Mouse (Mus musculus) intestine, embryonic 16.5 days (tissue): Measurements from ENCODE around the gene Cyp20a1. TPM values are rescaled to one million over a fixed set of nuclear protein-coding genes. Genes with fewer than 3 reads are reported as not detected.
A peak's percentile ranks its signal among the peaks of the same experiment; 100 is the strongest.

Experiments used
- ATAC-seq: fragments of 200-750 bp; cut with Nextera tagmentation; 2 replicates; pipeline ENCODE4 v1.8.0; 2017; ENCODE audit warnings: moderate TSS enrichment, moderate library complexity
- H3K27ac ChIP-seq: fragments of 300-500 bp; sonication (generic); 2 replicates; pipeline ENCODE4 v1.5.1; 2014; ENCODE audit warnings: mild to moderate bottlenecking, low read length
- H3K27me3 ChIP-seq: fragments of 300-500 bp; sonication (generic); replicated peaks from 2 replicates; pipeline ENCODE4 v1.6.1; 2014; ENCODE audit warnings: low read length, control low read depth, mixed read lengths; ENCODE audit not compliant: control insufficient read depth, insufficient read depth
- H3K36me3 ChIP-seq: fragments of 300-500 bp; sonication (generic); 2 replicates; pipeline ENCODE4 v1.6.1; 2014; ENCODE audit warnings: low read length, control low read depth; ENCODE audit not compliant: control insufficient read depth, insufficient read depth
- H3K4me1 ChIP-seq: fragments of 300-500 bp; sonication (generic); 2 replicates; pipeline ENCODE4 v1.6.1; 2014; ENCODE audit warnings: low read length, control low read depth, mixed read lengths; ENCODE audit not compliant: control insufficient read depth, insufficient read depth
- H3K4me2 ChIP-seq: fragments of 300-500 bp; sonication (generic); 2 replicates; pipeline ENCODE4 v1.6.1; 2014; ENCODE audit warnings: low read depth, low read length, control low read depth
- H3K4me3 ChIP-seq: fragments of 300-500 bp; sonication (generic); 2 replicates; pipeline ENCODE4 v1.5.1; 2014; ENCODE audit warnings: mild to moderate bottlenecking, low read length
- H3K9ac ChIP-seq: fragments of 300-500 bp; sonication (generic); 2 replicates; pipeline ENCODE4 v1.6.1; 2014; ENCODE audit warnings: low read depth, low read length
- H3K9me3 ChIP-seq: fragments of 300-500 bp; sonication (generic); 2 replicates; pipeline ENCODE4 v1.6.1; 2016; ENCODE audit warnings: low read length, control low read depth; ENCODE audit not compliant: control insufficient read depth
- WGBS: fragments of 180-500 bp; shearing (Covaris S2); extraction: QIAGEN DNeasy Blood & Tissue Kit; methylation state at CpG from one replicate; pipeline ENCODE4 v1.1.7; 2014; 5-methylcytosine and 5-hydroxymethylcytosine counted together
- polyA plus RNA-seq: library from polyadenylated mRNA; unstranded; fragments of >200 nt; fragmentation: Nextera tagmentation; extraction: Ambion mirVana; gene quantifications from 2 replicates; pipeline ENCODE4 v1.2.1, GENCODE M21; 2015

The Cyp20a1 gene
- polyA plus RNA-seq, 1 experiment from 2014 or later: 18.6 TPM

DNA sequence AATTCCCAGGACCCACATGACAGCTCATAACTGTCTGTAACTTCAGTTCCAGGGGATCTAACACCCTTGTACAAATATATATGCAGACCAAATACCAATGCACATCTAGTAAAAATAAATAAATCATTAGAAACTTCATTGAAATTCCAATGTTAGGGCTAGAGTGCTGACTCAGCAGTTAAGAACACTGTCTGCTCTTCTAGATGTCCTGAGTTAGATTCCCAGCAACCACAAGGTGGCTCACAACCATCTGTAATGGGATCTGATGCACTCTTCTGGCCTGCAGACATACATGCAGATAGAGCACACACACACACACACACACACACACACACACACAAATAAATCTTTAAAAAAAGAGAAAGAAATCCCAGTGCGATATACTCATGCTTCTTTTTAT is 61.7 kb downstream of the Cyp20a1 start:
- Histone ChIP-seq H3K4me2 (no peak overlapping the region), H3K4me1 (no peaks in the 10 kb centered on the region), H3K9me3 (no peaks in the 10 kb centered on the region), H3K27ac (no peak overlapping the region), H3K4me3 (no peak overlapping the region), H3K36me3 (no peaks in the 10 kb centered on the region), H3K9ac (no peak overlapping the region), H3K27me3 (no peaks in the 10 kb centered on the region)
- 95% methylated on average over 1 of the region's 1 CpGs for WGBS
- no peak for ATAC-seq

DNA sequence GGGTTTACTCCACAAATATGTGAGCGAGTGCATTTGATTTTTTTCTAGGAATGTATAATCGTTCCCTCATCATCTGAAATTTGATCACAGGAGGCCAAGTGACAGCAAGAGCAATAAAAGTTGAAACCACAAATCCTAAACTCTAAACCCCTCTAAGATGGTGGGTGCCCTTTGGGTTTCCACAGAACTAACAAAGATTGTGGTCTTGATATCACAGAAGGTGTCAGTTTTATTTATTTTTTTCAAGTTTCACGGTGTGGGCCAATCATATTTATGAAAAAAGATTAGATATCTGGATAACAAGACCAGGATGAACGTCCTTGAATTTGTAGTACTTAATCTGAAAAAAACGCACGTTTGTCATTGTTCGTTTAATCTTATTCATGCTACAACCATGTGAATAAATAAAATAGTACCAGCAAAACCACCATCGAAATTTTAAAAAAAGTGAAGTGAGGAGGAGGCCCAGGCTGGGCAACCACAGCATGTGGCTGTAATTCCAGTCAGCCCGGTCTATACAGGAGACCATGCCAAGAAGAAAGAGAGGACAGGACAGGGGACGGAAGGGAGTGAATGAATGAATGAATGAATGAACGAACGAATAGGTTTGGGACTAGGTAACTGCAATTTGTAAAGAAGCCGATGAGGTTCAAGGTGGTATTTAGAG is 65.5 kb downstream of the Cyp20a1 start:
- no peaks in the 10 kb centered on the region for H3K9me3 ChIP-seq
- H3K4me1 ChIP-seq: no peaks in the 10 kb centered on the region
- H3K27ac ChIP-seq: peak overlapping the region; percentile 77
- H3K4me2 ChIP-seq: peak overlapping the region; percentile 80
- no peaks in the 10 kb centered on the region for H3K36me3 ChIP-seq
- H3K27me3 ChIP-seq: no peaks in the 10 kb centered on the region
- peak overlapping the region; percentile 93 for H3K4me3 ChIP-seq
- WGBS: 19% methylated on average over 13 of the region's 13 CpGs
- peak overlapping the region; percentile 89 for H3K9ac ChIP-seq
- peak; percentile 45 for ATAC-seq

DNA sequence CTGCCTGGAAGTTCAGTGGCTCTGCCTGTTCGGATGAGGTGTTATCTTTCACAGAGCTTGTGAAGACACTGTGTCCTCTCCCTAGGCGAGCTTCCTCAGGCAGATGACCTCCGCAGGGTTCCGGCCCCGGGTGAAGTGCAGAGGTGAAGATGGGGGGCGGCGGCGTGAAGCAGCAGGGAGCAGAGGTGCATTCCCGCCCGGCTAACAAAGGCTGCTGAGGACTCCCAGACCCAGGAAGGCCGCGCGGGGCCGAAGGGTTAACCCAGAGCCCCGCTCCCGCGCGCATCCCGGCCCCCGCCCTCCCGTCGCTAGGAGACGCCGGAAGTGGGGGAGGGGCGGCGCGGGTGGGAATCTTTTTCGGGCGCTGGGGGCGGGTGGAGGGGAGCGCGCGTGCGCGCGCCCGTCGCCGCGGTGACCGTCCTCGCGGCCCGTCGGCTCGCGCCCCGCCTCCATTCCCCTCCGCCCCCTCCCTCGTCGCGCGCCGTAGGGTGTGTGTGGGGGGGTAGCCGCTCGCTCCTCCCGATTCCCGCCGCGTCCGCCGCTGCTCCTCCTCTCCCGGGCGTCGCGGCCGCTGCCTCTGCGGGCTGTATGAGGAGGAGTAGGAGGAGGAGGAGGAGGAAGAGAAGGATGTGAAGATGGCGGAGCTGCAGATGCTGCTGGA is 66.2 kb downstream of the Cyp20a1 start, which contains the start of gene Abi2:
Abi2 (plus strand) TSS at position 452 of the 661 bp plus-strand sequence.
- no peaks in the 10 kb centered on the region for H3K27me3 ChIP-seq
- peak within 1 kb of the TSS; percentile 93 for H3K4me3 ChIP-seq
- H3K4me1 ChIP-seq: no peaks in the 10 kb centered on the region
- no peaks in the 10 kb centered on the region for H3K36me3 ChIP-seq
- H3K27ac ChIP-seq: peak within 1 kb of the TSS; percentile 91
- H3K9me3 ChIP-seq: no peaks in the 10 kb centered on the region
- WGBS: under 1% methylated on average over 47 of the region's 69 CpGs
- ATAC-seq: peak; percentile 96
- H3K4me2 ChIP-seq: peak within 1 kb of the TSS; percentile 80
- peak within 1 kb of the TSS; percentile 89 for H3K9ac ChIP-seq

DNA sequence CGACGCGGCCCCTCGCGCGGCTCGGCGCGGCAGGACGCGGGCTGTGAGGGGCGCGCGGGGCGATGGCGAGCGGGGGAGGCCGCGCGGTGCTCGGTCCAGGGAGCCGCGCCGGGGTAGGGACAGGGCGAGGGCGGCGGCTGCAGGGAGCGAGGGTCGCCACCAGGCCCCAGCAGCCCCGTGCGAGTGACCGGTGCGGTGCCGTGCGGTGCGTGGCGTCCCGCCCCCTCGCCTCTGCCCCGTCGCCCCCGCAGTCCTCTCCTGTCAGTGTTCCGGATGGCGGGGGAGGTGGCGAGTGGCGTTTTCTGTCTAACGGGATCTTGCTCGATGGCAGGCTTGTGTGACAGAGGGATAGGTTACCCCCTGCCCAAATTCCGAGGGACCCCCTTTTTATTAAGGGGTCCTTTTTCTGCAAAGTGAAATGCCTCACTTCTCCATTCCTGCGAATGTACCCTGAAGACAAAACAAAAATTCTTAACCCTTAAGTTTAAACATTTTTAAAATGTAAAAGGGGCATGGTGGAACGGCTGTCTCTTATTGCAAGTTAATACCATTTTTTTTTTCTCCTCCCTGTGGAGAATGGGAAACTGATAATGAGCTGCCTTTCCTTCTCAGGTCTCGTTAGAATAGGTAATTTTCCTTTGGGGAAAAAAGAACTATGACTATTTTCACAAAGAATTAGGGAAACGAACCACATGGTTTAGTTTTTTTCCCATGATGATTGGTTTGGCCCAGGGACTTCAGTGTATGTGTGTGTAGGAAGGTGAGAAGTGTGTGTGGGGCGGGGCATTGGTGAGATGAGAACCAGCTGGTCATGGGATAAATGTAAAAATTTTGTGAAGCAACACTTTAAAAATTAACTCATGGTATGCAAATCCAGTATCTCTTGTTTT is 67.0 kb downstream of the Cyp20a1 start:
- H3K4me1 ChIP-seq: no peaks in the 10 kb centered on the region
- under 1% methylated on average over 54 of the region's 54 CpGs for WGBS
- ATAC-seq: peak; percentile 73

DNA sequence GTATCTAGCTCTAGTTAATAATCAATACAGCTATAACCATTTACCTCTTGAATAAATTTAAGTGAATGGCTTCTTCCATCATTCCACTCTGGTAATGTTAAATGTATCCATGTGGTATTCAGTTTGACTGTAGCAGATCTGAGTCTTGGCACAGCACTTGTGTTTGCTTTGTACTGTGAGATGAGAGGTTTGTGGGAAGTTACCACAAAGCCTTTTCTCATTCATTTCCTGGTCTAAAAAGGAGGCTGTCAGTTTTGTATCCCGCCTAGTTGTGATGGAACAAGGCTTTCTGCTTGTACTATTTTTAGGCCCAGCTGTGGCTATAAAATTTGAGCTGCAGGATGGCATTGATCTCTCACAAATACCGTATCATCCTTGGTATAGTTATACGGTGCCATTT is 73.6 kb downstream of the Cyp20a1 start:
- H3K4me1 ChIP-seq: no peaks in the 10 kb centered on the region
- no peak overlapping the region for H3K27ac ChIP-seq
- no peaks in the 10 kb centered on the region for H3K27me3 ChIP-seq
- no peak overlapping the region for H3K4me2 ChIP-seq
- no peak for ATAC-seq
- H3K9me3 ChIP-seq: no peaks in the 10 kb centered on the region
- no peaks in the 10 kb centered on the region for H3K36me3 ChIP-seq
- H3K9ac ChIP-seq: no peak overlapping the region
- 70% methylated on average over 3 of the region's 3 CpGs for WGBS
- H3K4me3 ChIP-seq: no peak overlapping the region

More for the DNA sequence above, 67.0 kb downstream of the Cyp20a1 start:
- H3K36me3 ChIP-seq: no peaks in the 10 kb centered on the region
- no peaks in the 10 kb centered on the region for H3K9me3 ChIP-seq
- H3K9ac ChIP-seq: peak overlapping the region; percentile 89
- peak overlapping the region; percentile 93 for H3K4me3 ChIP-seq
- peak overlapping the region; percentile 80 for H3K4me2 ChIP-seq
- peak overlapping the region; percentile 91 for H3K27ac ChIP-seq
- H3K27me3 ChIP-seq: no peaks in the 10 kb centered on the region

DNA sequence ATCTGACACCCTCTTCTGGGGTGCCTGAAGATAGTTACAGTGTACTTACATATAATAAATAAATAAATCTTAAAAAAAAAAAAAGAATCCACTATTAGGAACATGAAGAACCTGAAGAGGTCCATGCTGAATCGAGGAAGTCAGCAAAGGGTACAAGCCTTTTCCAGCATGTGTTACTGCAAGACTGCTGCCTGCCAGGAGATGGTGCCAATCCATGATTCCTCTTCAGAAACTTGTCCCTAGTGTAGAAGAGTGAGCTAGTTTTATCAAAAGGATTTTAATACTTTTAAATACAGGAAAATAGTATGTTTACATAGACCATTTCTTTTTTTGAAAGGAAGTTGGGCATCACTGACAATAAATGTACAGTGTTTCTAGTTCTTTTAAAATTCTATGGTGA is 80.8 kb downstream of the Cyp20a1 start:
- 94% methylated on average over 1 of the region's 1 CpGs for WGBS

DNA sequence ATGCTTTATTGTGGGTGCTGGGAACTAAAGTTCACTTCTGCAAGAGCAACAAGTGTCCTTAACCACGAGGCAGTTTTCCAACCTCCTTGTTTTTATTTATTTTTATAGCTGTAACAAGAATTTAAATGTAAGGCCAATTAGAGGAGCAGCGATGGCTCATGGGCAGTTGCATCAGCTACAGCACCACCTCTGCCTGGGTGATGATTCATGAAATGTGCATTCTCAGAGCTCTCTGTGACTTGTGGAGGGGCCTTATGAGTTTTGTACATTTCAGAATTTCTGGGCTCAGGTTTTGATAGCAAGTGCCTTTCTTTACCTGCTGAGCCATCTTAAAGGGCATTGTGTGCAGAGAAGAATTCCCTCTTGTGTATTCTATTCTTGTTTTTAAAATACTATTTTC is 85.2 kb downstream of the Cyp20a1 start:
- Histone ChIP-seq H3K4me2 (no peak overlapping the region), H3K27me3 (no peaks in the 10 kb centered on the region), H3K9ac (no peak overlapping the region), H3K4me1 (no peaks in the 10 kb centered on the region), H3K4me3 (no peak overlapping the region), H3K36me3 (no peaks in the 10 kb centered on the region), H3K9me3 (no peaks in the 10 kb centered on the region), H3K27ac (no peak overlapping the region)
- no peak for ATAC-seq
- WGBS: 86% methylated on average over 2 of the region's 2 CpGs

More for the DNA sequence above, 80.8 kb downstream of the Cyp20a1 start:
- no peak overlapping the region for H3K4me2 ChIP-seq
- H3K9me3 ChIP-seq: no peaks in the 10 kb centered on the region
- H3K36me3 ChIP-seq: no peaks in the 10 kb centered on the region
- H3K27me3 ChIP-seq: no peaks in the 10 kb centered on the region
- no peak overlapping the region for H3K9ac ChIP-seq
- no peaks in the 10 kb centered on the region for H3K4me1 ChIP-seq
- H3K4me3 ChIP-seq: no peak overlapping the region
- ATAC-seq: no peak
- no peak overlapping the region for H3K27ac ChIP-seq

DNA sequence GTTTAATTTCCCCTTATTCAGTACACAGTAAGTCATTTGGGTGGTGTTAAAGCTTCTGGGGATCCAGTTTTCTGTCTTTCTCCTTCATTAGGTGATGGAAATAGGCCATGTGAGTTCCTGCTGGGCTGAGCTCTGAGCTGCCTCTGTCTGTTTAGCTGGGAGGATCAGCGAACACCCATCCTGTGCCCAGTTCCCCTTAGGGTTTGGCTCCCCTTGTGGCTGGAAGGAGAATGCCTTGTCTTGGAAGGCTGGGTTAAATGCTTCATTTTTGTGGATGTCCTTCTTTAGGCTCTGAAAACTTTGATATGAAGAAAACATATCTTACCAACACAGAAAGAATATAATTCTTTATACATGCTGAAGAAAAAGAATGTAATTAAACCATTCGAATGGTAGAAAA is 85.8 kb downstream of the Cyp20a1 start:
- WGBS: 73% methylated on average over 2 of the region's 2 CpGs
- no peak overlapping the region for H3K9ac ChIP-seq
- H3K9me3 ChIP-seq: no peaks in the 10 kb centered on the region
- H3K36me3 ChIP-seq: no peaks in the 10 kb centered on the region
- no peaks in the 10 kb centered on the region for H3K27me3 ChIP-seq
- no peak overlapping the region for H3K27ac ChIP-seq
- no peak overlapping the region for H3K4me3 ChIP-seq
- no peak overlapping the region for H3K4me2 ChIP-seq
- H3K4me1 ChIP-seq: no peaks in the 10 kb centered on the region
- ATAC-seq: no peak

DNA sequence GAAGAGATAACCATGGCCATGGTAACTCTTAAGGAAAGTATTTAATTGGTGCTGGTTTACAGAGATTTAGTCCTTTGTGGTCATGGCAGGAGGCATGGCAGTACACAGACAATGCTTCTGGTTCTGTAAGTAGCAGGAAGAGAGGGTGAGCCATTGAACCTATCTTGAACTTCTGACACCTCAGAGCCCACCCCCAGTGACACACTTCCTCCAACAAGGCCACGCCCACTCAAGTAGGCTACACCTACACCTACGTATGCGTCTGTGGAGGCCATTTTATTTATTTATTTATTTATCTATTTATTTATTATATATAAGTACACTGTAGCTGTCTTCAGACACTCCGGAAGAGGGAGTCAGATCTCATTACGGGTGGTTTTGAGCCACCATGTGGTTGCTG is 88.4 kb downstream of the Cyp20a1 start:
- no peak for ATAC-seq
- no peaks in the 10 kb centered on the region for H3K36me3 ChIP-seq
- no peak overlapping the region for H3K4me2 ChIP-seq
- H3K9me3 ChIP-seq: no peaks in the 10 kb centered on the region
- no peak overlapping the region for H3K27ac ChIP-seq
- no peaks in the 10 kb centered on the region for H3K4me1 ChIP-seq
- no peak overlapping the region for H3K9ac ChIP-seq
- H3K27me3 ChIP-seq: no peaks in the 10 kb centered on the region
- H3K4me3 ChIP-seq: no peak overlapping the region
- WGBS: 92% methylated on average over 5 of the region's 5 CpGs
